Mouse (Mus musculus) stomach, postnatal 0 days (tissue): ENCODE measurements around the gene Pknox2.

Source experiments
- CTCF ChIP-seq: IDR thresholded peaks from 2 replicates; pipeline ENCODE4 v1.5.1; 2016; ENCODE audit warnings: antibody characterized with exemption, low read depth, mild to moderate bottlenecking, moderate library complexity
- EP300 ChIP-seq: optimal IDR thresholded peaks from 2 replicates; pipeline ENCODE3; 2016; ENCODE audit warnings: antibody characterized with exemption

DNA sequence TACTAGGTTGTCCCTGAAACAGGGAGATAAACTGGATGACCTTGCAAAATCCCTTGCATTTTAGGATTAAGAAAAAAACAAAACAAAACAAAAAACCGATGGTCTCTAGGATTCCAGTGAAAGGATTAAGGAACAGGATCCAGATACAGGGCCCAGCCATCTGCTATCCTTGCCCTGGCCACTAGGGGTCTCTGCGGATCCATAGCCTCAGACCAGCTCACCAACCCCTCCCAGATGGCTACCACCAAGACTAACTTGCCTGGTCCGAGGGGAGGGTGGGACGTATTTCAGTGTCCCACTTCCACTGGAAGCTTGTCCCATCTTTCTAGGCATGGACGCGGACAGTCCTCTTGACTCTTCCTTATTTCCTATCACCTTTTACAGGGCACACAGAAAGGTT is 230.8 kb downstream of the Pknox2 start:
- peak; percentile 98 for TF ChIP-seq CTCF
- no peak for TF ChIP-seq EP300
